Mouse (Mus musculus) ovary, adult 18-20 months (tissue): Measurements from ENCODE around the gene Slc7a10.

Source experiments
- DNase-seq: peaks from one replicate; pipeline ENCODE4 v3.0.0; 2022; ENCODE audit warnings: low spot score, mixed read lengths

The Slc7a10 gene

GRCm38 (mm10) chr7:35172519-35172918, 13.7 kb upstream of the Slc7a10 start:
- no peak for DNase-seq

DNA sequence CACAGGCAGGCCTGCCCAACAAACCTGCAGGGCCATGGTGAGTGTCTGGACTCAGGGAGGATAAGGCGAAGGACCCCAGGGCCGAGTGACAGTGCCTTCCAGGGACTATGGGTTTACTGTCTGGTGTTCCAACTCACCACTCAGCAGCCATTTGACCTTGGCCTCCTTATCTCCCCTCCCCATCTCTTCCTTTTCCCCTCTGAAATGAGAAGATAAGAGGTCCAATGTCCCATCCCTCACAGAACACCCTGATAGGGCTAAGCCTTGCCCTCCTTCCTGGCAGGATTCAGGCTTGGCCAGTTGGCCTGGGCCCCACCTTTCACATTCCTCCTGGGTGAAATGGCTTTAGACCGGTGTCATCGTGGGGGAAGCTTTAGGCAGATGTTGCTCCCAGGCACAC, 10.7 kb upstream of the Slc7a10 start:
- no peak for DNase-seq

DNA sequence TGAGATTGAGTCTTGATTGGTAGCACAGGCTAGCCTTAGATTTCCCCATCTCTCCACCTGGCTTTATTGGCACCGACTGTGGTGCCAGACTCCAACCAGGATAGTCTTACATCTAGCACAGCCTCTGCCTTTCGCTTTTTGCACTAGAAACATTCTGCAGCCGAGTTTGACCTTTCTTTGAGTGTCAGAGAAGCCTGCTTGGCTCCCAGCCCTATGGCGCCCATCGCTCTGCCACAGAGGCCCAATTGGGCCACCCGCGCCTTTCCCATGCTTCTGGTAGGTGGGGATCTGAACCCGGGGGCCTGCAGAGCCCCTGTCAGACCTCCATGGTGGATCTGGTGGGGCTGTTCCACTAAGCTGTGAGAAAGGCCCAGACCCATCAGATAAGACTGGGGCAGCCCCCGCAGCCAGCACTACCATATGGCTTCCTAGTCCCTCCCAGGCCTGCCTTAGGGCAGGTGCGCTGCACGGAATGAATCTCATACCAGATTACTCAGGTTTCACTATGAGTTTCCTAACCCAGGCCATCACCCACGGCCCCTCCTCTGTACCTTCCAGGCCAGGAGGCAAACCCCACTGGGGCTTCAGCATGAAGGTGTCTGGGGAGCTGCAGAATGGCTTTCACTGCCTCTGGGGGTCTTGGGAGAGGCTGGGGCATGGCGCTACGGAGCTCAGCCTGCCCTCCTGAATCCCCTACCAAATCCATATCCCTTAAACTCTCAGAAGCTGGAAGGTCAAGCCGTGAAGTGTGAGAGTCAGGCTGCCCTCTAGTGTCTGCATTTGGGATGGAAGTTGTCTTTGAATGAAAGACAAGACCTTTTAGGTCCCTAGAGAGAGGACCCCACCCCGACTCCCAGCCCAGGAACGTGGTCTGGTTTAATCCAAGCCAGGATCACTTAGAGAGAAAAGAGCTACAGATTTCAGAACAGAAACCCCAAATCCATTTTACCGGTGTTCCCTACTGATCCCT, 9.5 kb upstream of the Slc7a10 start:
- DNase-seq: no peak

DNA sequence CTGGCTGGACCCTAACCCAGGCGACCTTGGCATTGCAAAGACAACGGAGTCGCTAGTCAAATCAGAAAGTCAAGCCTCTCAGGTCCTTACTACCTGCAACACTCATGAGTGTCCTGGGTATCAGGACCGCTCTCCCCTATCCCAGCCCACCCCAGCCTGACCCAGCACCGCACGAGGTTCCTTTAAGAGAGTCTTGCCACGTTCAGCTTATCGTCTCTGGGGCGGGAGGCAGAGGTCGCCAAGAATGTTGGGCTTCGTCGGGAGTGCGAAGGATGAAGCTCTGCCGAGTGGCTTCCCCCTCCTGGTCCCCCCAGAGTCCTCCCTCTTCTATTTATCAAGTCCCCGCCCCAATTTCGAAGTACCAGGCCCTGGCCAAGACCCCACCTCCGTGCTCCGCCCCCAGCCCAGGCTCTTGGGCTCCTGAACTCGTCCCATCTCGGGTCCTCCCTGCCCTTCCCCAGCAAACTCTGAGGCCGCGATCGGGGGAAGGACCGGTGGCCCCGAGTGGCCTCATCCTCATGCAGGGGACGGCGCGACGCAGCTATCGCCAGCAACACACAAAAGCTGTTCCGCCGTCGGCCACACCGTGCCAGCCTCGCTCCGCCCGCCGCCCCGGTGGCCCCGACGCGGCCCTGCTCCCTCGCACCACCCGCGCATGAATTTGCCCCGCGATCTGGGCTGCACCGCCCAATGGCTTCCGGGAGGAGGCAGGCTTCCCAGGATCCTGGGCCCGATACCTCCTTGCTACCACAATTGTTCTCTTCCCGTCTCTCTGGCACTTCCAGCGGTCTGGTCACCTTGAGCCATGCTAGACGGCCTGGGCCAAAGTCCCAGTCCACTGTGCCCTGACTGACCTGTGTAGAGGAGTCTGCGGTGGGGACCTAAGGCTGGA, 1.1 kb upstream of the Slc7a10 start:
- no peak for DNase-seq

GRCm38 (mm10) chr7:35189699-35190098, 3.5 kb downstream of the Slc7a10 start:
- no peak for DNase-seq

DNA sequence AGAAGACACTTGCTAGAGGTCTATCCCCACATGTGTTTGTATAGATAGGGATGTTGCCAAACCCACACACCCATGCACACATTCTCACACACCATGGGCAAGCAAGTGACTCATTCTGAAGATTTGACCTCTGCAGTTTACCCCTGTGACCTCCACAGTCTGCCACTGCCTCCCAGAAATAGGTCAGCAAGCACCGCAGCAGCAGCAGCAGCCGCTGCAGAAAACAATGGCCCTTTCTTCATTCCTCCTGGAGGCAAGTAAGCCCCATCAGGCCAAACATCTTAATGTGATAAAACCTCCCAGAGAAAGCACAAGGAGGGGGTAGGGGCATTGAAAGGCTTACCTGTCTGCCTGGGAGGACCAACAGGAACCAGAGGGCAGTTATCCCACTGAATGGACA, 5.1 kb downstream of the Slc7a10 start:
- DNase-seq: no peak

- DNase-seq: no peak
Observed at GRCm38 (mm10) chr7:35197022-35197421, 10.8 kb downstream of the Slc7a10 start.

- peak; percentile 44 for DNase-seq
Observed at GRCm38 (mm10) chr7:35198981-35199754, 13.0 kb downstream of the Slc7a10 start.

DNA sequence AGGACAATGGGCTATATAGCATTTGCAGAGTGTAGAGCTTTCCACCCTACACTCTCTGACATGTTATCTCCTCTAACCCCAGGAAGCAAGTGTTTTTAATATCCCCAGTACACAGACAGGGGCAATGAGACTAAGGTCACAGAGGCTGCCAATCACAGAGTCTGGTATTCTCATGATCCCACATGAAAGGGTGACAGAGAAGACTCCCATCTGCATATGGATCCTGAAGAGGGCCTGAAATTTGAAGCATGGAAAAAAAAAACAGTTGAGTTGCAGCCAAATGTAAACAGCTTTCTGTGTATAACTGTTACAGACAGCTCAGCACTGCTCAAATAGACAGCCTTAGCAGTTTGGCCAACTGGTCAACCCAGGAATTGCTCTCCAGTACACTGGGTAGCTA, 13.6 kb downstream of the Slc7a10 start:
- no peak for DNase-seq

- DNase-seq: no peak
Observed at GRCm38 (mm10) chr7:35211791-35212190, 25.6 kb downstream of the Slc7a10 start.

GRCm38 (mm10) chr7:35214442-35215222, 28.4 kb downstream of the Slc7a10 start:
- no peak for DNase-seq

DNA sequence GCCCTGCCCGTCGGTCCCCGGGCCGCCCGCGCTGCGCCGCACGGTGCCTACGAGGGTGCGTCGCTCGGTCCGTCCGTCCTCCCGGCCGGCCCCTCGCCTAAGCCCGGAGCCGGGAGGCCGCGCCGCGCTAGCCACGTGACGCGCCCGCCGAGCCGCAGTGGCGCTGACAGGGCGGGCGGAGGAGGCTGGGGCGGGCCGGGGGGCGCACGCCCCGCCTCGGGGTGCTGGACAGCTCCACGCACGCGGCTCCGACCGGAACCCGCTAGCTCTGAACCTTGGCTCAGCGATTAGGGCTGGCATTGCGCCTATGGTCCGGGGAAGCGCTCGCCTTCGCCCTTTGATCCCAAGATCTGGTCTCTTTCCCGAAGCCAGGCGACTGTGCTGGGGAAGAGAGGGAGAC, 29.0 kb downstream of the Slc7a10 start, which contains the start of gene Lrp3:
TSS of gene Lrp3 (minus strand) at position 274 of the 400 bp plus-strand sequence.
- peak; percentile 78 for DNase-seq

DNA sequence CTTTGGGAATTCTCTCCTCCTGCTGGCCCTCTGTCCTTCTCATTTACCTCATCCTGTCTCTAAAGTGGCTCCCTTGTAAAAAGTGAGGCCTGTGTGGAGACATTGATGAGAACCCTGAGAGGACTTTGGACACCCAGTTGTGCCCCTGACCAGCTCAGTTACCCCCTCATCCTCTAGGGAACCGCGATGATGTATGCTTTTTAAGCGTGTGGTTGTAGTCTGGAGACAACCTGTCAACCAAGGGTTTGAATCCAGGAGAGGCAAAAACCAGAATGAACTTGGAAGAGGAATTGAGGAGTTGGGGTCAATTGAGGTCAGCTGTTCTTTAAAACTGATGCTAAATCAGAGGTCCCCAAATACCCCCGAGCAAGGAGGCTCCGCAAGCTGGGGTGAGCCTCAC, 29.5 kb downstream of the Slc7a10 start:
- no peak for DNase-seq

DNA sequence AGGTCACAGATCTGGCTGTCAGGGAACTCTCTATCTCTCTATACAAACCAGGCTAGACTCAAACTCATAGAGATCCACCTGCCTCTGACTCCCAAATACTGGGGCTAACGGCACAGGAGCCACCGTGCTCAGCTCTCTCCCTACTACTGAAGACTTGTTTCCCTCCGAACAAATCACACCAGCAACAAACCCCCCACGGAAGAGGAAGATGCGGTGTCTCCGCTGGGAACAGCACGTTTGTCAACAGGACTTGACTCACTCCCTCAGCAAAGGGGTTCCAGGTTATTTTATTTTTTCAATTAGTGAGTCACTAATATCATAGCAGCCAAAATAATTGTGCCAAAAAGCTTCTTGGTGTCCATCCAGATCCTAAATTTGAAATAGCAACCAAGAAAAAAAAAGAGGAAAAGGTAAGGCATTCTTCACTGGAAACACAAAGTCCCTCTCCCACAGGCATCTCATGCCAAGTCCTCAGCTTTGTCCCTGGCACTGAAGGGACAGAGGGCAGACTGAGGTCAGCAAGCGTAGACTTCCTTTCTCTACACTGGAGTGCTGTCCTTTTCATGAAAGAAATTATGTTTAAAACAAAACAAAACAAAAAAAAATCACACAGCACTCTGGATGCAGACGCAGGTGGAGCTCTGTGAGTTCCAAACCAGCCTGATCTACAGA, 34.6 kb downstream of the Slc7a10 start:
- DNase-seq: no peak

GRCm38 (mm10) chr7:35230333-35230732, 44.1 kb downstream of the Slc7a10 start:
- DNase-seq: no peak

GRCm38 (mm10) chr7:35232796-35233455, 46.7 kb downstream of the Slc7a10 start:
- DNase-seq: no peak

DNA sequence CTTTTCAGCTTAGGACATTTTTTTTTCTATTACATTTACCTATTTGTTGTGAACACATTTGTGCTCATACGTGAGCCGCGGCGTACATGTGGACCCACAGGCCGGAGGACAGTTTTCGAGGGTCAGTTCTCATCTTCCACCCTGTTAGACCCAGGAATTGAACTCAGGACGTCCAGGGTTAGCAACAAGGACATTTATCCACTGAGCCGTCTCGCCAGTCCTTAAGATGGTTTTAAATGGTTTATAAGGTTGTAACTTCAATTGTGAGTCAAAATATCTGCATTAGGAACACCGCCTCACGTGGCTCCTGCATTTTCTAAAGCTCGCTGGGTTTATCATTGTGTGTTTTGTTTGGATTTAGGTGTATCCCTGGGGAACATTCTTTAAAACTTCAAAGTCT, 47.7 kb downstream of the Slc7a10 start:
- DNase-seq: no peak

GRCm38 (mm10) chr7:35234361-35235245, 48.4 kb downstream of the Slc7a10 start:
- DNase-seq: peak; percentile 93

DNA sequence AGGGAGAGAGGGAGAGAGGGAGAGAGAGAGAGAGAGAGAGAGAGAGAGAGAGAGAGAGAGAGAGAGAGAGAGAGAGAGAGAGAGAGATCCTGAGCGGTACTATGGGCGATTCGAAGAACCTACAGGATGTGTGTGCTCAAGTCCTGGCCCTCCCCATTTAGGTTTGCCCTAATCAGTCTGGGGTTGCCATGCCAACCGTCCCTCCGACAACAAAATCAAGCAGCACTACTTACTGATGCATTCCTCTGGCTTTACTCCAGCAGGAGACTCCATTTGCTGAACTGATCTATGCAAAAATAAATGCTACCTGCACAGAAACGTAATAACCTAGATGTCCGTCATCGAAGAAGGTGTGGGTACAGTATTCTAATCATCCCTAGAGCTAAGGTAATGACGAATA, 49.1 kb downstream of the Slc7a10 start:
- peak; percentile 59 for DNase-seq
